Mouse (Mus musculus): ENCODE results near the gene Pym1.

Gene Pym1

DNA sequence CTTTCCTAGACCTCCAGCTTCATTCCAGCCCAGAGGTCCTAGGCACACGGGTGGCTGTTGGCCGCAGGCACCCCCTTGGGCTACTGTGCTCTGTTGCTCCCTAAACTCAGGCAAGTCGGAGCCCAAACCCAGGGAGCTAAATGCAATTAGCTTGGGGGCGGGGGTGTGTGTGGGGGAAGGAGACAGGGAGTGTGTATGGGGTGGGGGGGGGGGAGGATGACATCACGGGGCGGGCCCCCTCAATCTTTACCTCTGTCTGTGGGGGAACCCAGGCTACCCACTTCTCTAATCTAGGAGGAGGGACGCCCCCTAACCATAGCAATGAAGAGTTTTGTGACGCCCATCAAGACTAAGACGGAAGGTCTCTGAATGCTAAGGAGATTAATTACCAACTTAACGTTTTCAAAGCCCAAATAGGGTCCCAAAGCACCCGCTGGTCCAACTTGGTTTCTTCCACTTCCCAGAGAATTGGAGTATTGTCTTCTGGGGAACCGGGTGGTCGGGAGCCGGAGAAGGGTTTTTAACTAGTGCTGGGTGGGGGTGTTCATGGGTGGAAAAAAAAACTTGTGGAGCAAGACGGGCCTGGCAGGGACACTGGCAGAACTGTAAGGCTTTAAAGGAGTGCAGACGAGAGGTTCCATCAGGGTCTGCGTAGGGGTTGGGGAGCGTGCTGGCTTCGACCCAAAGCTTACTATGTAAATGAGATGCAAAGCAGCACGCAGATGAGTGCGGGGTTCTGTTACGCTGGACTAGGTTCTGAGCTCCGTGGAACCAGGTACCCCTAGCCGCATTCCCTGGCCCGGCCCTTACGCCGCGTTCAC, 56.8 kb downstream of the Pym1 start, which contains the start of gene Tmem198b:
TSS of gene Tmem198b (minus strand) at position 100 of the 821 bp plus-strand sequence.
- DNase-seq (ENCODE audit: low spot score in 2 of 2) = peak; percentile 54 to 57

DNA sequence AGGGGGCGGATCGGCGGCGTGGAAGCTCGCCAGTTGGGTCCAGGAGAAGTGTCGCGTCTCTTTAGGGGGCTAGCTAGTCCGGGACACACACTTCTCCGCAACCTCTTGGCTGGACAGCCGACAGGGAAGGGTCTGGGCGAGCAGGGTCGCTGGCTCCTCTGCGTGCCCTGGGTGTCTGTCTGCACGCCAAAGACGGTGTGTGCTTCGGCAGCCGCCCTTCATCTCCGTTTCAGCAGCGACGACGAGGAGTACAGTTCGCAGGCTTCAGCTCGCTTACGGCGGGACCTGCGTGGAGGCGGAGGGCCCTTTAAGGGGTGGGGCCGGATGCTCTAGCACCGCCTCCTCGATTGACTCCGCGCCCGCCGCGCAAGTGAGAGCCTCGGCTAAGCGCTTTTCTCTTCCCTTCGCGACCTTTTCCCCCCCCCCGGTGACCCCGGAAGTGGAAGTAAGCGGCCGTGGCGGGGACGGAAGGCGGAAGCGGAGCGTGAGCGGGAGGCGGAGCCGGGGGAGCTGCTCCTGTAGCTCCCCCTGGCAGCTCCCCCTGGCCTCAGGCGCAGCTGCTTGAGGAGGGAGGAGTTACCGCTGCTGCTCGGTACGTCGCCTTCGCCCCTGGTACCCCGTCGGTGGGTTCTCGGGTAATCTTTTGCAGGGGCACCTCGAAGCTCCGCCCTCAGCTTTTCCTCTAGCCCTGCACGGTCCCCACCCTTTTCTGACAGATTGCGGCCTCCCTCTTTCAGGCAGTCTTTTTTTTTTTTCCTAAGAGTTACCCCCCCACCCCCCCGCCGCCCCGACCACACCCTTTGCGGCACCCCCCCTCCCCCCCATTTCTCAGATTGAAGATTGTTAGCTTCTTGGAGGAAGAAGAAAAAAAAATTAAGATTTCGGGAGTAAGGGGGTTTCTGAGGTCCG, 57.7 kb downstream of the Pym1 start:
- peak; percentile 91 to 94 for DNase-seq (ENCODE audit: low spot score in 2 of 2)

DNA sequence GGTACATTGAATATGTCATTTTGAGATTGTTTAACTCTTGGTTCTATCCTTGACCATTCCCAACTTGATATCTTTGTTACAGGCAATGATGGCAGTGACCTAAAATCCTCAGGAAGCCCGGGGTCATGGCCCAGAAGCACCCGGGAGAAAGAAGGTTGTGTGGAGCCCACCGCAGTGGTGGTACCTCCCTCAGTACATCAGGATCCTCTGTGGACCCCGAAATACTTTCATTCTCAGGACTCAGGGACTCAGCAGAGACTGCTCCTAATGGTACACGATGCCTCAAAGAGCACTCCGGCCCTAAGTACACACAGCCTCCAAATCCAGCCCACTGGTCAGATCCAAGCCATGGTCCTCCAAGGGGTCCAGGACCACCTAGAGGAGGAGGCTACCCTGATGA, 58.4 kb downstream of the Pym1 start:
- no peak for DNase-seq (ENCODE audit: low spot score in 2 of 2)

DNA sequence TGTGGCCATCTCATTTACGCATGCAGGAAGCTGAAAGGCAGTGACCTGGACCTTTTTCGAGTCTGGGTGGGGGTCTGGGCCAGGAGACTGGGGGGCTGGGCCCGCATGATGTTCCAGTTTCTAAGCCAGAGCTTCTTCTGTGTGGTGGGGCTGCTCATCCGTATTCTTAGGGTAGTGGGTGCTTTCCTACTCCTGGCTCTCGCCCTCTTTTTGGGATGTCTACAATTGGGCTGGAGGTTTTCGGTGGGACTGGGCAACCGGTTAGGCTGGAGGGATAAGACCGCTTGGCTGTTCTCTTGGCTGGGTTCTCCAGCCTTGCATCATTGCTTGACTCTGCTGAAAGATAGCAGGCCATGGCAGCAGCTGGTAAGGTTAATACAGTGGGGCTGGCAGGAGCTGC, 59.3 kb downstream of the Pym1 start:
- DNase-seq (ENCODE audit: low spot score in 2 of 2) = no peak

Measured in right cerebral cortex, postnatal 36 days (tissue).